Mouse (Mus musculus) retina, adult 2 months (tissue): ENCODE measurements at regions not wholly inside any gene's neighbourhood (a gene's known extent, or its start where the extent isn't known, plus 50 kb on each side); places are given as distances from the start of the nearest gene placed in this dataset.

Source experiments
- DNase-seq: peaks from one replicate; pipeline ENCODE4 v3.0.0-alpha.2; 2012; ENCODE audit warnings: low read depth, low spot score

DNA sequence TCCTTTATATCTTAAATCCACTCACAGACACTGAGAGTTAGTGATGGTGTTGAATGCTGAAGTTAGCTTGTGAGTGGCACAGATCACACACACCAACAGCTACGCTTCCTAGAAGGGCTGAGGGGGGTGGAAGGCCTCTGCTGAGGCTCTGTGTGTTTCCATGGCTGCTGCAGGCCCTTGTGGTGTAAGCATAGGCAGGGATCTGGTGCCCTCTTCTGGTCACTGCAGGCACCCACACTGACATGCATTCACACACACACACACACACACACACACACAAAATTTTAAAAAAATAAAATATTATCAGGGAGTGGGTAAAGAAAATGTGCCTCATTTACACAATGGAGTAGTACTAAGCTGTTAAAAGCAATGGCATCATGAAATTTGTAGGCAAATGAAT lies 105.5 kb upstream of the 1700021F07Rik start:
- DNase-seq: no peak

DNA sequence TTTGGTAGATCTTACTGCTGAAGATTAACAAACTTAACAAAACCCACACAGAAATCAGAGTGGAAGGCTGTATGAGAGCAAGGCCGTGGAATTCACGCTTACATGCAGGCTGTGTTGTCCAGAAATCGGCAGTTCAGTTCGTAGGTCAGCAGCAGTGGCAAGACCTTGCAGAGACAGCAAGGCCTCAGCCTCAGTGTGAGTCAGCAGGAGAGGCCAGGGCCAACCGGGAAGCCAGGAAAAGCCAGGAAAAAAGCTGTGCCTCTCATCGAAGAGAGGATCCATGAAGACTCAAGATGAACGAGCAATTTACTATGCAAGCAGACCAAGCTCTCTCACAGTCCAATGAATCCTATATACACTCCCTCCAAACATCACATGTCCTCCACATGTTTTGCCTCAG lies 103.4 kb upstream of the 1700021F07Rik start:
- no peak for DNase-seq

DNA sequence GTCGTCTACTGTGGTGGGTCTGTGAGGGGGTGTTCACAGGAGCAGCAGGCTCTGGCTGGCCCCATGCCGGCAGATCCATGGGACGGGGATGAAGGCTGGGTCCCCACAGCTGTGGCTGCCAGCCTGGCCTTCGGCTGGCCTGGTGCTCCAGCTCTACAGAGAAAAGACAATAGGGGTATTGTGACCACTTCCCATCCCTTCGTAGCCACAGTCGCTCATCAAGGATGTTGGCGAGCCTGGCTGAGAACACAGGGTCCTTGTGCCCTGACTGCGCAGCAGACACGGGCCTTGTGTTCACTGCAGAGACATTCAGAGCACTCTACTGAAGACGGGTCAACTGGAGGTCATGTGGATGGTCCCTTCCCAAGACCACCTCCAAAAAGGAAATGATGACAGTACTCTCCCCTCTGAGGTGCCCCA lies 102.4 kb upstream of the 1700021F07Rik start:
- no peak for DNase-seq

DNA sequence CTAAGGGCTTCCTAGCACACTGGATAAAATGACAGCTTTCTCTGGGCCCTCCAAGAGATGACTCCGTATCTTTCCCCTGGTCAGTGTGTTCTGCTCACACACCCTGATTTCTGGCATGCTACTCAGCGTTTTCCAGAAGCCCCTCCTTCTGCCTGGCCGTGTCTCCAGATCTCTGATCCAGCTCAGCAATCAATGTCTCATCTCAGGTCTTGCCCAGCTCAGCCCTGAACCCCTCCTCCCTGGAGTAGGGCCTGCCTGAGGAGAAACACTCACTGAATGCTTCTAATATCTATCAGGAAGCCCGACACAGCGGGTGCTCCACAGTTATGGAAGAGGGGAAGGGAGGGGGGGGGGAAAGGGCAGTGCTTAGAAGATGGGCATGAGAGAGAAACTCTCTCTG lies 101.9 kb upstream of the 1700021F07Rik start:
- DNase-seq: no peak

DNA sequence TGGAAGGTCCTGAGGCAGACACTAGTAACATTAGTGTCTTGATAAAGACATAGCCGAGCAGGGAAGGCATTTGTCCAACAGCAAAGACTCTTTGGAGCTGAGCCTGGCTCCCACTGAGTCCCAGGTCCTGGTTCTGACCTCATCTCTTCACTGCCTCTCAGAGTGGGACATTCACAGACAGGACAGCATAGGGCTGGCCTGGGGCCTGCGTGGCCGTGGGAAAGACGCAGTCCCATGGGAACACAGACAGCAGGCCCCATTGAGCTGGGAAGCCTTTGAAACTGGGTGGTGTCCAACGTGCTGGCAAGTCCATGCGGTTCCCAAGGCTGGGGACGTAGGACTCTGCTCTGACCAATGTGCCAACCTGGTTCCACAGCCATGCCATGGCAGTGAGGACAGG lies 97.5 kb upstream of the 1700021F07Rik start:
- DNase-seq: no peak

DNA sequence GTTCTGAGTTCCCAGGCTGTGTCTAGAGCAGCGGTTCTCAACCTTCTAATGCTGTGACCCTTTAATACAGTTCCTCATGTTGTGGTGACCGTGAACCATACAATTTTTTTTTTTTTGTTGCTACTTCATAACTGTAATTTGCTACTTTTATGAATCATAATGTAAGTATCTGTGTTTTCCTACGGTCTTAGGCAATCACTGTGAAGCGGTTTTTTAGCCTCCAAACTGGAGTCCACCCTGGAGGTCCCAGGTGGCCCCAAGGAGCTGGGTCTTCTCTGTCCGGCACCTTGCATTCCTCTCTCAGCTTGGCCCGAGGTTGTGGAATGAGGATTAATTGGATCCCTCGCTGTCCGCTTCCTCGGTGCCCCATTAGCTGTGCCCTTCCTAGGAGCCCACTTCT lies 96.6 kb upstream of the 1700021F07Rik start:
- no peak for DNase-seq

DNA sequence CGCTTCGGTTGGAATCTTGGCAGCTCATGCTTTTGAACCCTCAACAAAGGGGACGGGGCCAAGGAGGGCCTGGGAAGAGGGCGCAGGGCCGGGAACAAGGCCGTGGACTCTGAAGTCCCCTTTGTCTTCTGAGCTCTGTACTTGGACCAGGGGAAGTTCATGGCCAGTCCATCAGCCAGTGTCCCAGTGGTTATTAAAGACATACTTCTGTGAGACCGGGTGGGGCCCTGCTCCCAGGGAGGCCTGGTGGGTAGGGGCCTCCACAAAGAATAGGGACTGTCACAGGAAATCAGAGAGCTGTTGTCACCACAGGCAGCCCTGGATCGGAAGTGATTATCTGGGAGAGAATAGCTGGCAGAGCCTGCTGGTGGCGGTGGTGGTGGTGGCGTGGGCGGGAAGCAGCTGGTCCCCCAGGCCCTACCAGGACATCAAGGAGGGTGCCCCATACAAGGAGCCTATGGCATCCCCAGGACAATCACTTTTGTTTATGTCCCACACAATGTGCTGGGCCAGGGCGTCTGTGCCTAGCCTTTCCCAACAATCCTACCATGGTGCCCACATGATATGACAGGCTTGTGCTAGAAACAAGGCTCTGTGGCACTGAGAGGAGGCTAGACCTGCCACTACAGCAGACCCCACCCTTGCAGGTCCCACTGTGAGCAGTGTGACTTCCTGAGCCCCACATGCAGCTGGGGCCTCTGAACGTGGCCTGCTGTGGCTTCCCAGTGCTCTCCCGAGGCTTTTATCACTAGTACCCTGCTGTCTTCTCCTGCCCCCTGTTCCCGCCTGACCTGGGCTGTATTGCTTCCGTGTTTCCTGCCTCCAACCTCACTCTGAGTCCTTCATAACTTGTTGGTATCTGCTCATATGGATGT lies 96.0 kb upstream of the 1700021F07Rik start:
- no peak for DNase-seq

DNA sequence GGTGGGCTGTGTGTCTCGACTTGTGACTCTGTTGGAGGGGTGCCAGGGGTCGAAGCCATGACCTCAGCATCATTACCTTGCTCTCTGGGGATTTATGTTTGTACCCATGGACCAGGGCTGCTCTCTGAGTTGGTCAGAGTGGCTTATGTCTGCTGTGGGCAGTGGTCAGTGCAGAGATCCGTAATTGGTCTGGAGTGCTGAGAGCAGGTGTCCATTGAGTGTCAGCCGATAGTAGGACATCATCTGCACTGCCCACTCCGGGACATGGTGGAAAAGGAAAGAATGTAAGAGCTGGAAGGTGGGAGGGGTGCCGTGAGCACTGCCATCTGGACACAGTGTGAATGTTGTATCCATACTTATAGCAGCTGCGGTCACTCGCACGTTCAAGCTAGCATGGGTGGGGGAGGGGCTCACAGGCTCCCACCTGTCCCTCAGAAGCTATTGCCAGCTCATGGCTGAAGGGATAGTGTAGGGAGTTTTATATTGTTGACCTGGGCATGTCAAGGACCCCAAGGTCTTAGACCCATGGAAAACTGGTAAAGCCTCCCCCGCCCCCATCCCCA lies 94.4 kb upstream of the 1700021F07Rik start:
- no peak for DNase-seq

DNA sequence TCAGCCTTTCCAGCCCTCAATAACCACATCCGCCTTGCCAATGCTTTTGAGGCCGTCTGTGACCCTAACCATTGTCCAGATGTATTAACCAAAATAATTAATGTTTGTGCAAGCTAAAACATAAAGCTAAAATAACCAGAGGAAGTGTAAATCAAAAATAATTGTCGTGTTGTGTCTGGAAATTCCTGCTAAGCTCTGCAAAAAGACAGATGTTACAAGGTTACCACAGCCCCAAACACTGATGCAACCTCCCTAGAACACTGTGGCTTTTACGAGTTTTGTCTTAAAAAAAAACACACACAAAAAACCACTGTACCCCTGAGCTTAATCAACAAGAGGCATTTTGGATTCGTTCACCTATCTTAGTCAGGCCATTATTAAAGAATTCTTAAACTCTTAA lies 90.5 kb upstream of the 1700021F07Rik start:
- no peak for DNase-seq

DNA sequence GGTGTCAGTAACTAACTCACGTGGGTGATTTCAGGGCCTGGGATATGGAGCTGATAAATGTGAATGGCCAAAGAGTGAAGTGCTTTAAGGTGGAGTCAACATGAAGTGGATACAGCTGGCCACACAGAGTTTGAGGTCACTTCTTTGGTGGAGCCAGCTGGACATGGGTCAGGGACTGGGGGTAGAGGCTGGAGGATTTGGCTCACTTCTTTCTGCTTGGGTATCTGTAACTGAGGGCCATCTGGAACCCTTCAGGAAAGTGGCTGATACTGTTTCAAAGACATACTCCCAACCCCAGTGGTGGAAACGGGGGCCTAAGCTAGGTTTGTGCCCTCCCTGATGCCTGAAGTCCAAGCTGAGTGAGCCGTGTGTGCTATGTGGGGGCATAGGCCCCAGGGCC lies 90.1 kb upstream of the 1700021F07Rik start:
- no peak for DNase-seq

DNA sequence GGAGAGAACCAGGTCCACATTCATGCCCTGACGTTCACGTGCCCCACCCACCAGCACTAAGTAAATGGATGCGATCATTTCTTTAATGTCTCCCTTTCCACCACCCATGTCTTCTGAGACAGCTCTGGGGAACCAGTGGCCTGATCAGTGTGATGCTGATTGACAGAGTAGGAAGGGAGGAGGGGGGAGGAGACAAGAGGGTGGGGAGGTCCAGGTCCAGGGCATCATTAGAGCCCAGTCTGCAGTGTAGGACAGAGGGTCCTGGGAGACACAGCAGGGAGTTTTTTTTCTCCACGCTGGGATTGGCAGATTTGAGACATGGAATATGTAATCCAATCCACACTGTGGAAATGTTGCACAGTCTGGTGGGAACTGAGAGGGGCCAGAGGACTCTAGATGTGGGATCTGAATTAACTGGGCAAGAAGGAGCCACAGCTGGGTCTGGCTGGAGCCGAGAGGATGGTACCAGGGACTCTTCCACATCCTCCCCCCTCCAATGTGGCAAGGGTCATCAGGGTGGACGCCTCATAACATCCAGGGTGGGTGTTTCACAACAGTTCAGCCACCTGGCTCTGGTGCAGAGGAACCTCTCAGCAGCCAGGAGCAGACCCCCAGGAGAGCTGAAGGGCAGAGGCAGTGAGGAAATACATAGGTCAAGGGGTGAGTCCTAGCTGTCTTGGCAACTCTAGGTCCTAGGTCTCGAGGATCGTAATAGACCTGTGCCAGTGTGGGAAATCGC lies 89.3 kb upstream of the 1700021F07Rik start:
- no peak for DNase-seq

DNA sequence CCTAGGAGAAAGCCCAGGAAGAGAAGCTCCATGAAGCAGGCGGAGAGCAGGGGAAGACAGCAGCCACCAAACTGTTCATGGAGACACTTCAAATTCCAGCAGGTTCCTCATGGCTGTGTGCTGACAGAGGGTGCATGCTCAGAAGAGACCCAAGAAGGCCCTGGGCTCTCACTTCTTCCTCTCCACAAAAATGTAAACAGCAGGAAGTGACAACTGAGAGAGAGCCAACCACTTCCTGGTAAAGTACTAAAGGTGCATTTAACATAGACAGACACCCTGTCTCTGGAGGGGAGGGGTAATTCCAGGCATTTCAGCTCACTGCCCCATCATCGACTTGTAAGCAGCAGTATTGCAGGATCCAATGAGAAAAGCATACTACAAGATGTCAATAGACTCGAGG lies 85.8 kb upstream of the 1700021F07Rik start:
- no peak for DNase-seq

DNA sequence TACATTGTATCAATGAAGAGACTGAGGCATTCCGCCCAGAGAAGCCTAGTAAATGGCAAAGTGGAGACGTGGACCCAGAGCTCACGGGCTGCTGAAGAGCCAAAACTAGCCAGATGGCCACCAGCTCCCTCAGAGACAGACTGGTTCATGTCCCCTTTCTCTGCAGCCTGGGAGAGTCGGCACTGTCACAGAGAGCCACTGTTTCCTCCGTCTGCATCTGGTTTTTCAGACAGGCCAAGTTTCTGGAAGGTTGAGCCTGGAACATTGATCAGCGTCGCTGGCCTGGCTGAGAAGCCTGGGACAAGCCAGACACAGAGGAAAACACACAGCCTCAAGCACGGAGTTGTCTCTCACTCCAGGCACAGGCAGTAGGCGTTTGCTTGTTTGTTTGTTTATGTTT lies 83.4 kb upstream of the 1700021F07Rik start:
- no peak for DNase-seq

DNA sequence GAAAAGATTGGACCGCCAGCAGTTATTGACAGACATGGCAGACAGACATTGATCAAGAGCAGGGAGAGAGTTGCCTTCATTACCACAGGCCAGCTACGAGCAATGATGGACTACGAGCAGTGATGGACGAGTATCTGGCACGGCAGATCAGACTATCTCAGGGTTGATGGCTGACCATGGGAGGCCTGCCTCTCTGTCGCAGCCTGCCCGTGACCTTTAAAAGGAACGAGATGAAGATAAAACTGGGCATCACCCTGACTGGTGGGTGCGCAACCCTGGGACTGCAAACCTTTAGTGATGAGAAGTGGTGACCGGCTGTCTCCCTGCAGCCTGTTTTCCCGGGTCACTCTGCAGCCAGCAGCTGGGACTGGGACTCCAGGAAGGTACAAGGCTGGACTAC lies 80.3 kb upstream of the 1700021F07Rik start:
- no peak for DNase-seq

DNA sequence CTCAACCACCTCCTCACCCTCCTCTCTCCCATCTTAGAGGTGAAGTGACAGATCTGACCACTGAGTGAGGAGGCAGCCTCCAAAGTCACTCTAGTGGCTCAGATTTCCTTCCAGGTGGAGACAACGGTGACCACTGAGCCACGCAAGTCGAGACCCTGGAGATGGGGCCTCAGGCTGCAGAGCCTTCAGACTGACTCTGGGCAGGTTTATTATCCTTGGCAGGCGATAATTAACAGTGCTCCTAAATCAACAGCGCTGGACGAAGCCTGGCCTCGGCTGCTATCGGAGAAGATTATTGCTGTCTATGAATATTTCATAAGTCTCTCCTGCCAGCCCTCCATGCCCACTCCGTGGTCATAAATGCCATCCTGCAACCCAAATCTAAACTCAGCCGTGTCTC lies 79.1 kb upstream of the 1700021F07Rik start:
- no peak for DNase-seq

DNA sequence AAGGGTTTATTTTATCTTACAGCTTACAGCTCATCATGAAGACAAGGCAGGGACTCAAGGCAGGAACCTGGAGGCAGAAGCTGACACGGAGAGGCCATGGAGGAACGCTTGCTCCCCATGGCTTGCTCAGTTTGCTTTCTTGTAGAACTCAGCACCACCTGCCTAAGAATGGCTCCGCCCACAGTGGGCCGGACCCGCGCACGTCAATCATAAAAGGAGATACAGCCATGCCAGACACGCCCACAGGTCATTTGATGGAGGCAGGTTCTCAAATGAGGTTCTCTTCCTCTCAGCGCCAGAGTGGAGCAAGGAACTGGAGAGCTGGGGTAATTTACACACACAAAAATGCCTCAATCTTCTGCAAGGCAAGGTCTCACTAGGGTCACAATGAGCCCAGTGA lies 78.0 kb upstream of the 1700021F07Rik start:
- DNase-seq: no peak

DNA sequence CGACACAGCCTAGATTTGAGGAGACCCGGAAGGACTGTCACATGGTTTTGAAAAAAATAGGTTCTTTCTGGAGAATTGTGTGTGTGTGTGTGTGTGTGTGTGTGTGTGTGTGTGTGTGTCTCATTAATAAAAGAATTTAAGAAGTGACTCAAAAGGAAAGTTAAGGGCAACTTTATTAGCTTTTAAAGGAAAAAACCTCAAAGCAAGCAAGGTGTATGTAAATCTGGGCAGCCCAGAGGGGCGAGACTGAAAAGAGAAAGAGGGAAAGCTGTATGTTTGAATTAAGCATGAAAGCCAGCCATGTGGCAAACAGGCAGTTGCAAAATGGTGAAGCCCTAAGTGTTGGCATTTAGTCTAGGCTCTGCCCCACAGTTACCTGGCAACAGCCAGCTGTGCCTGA lies 77.3 kb upstream of the 1700021F07Rik start:
- DNase-seq: no peak

DNA sequence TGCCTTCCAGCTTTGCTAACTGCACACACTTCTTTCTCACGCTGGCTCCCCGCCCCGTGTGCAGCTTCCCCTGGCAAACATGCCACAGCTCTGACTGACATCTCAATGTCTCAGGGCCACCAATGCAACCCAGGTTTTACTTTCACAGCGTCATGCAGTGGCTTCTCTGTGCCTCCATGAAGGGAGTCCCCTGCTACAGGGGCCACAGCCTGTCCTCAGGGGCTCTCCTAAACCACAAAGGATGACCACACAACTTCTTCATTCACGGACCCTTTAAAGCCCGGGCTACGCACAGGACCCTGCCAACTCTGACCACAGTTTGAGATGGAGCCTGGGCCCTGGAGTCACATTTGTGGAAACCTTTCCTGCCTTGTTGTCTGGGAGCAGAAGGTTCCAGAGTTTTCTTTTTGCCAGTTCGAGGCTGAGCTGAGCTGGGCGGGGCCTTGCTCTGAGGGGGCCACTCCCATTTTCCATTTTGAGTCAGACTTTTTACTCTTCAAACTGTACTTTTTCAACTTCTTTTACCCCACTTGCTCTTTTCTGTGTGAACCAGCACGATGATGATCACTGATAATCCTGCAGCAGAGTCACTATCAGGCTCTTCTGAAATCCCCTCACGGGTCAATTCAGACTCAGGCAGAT lies 73.7 kb upstream of the 1700021F07Rik start:
- no peak for DNase-seq

DNA sequence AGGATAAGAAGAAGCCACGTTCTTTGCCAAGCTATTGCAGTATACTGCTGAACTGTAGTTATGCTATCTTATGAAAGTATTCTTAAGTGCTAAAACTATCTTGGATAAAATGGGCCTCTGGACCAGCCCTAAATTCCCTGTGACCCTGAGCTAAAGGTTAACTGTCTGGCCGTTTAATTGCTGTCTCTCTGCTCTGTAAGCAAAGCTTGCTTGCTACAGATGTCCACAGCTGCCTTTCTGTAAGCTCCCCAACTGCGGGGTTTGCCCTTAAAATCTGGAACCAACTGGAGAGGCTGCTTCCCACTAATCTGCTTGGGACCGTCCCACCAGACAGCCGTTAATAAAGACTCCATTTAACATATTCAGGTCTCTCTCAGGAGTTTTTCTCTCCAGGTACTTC lies 73.2 kb upstream of the 1700021F07Rik start:
- no peak for DNase-seq

DNA sequence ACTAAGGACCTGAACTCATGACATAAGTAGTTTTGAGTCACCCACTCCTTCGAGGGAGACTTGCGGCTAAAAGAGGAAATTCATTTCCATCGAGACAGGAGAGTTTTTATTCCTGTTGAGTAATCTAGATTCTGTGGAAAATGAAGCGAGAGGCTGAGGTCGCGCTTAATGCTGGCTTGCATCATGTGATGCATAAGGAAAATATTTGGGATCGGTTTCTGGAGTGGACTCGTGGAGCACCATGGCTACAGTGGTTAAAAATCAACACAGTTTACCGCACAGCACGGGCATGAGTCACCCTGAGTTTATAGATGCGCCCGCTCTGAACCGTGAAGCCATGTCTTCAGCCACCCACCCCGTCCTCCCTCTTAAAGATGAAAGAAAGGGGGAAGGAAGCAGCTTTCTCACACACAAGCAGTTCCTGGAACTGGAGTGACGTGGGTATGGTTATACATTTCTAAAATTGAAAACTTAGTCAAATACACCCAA lies 70.3 kb upstream of the 1700021F07Rik start:
- no peak for DNase-seq

DNA sequence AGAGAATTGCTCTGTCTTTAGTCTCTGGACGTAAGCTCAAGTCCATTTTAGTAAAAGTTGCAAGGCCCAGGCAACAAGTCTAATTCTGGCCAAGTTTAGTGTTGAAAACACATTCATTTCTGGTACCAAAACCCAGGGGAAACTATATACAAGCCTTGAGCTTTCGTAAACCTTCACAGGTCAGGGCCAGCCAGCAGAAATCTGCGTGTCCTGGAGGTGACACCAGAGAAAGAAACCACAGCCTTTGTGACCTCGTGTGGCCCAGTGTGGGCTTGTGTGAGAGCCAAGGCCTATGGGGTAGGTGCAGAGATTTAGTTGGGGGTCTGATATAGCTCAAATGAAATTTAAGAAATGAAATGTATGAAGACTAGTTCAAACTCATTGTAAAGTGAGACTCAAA lies 69.6 kb upstream of the 1700021F07Rik start:
- DNase-seq: no peak
